Mouse (Mus musculus): ENCODE measurements around the gene Zranb3.

DNA sequence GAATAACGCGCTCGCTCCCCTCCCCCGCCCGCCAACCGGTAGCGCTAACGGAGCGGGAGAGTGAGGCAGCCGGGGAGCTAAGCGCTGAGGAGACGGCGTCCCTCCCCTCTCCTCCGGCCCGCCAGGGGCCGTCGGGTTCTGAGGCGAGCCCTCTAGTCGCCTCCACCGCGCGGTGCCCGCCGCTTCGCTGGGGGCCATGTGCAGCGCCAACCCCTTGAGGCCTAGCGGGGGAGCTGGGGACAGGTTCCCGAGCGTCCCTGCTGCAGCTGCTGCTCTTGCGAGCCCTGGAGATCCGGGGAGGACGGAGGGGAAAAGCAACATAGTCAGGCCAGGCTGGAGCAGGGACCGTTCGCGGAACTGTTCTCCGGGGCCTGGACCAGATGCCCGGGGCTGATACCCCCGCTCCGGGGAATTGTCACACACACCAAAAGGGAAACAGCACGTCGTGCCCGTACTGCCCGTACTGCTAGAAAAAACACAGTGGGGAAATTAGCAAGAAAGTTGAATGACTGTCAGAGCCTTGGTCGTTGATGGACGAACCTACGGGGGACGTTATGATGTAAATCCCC, 757 bp upstream of the Zranb3 start:
- TF ChIP-seq POLR2A (IDR thresholded peaks at IDR 0.05; ENCODE audit: low read depth, low read length) (no peak), CTCF (conservative IDR thresholded peaks at IDR 0.05; ENCODE audit: insufficient read depth, insufficient read length, low read depth, low read length) (no peak)
